Mouse (Mus musculus): ENCODE results near the gene Krtap5-5.

GRCm38 (mm10) chr7:142190289-142190688 lies 39.5 kb downstream of the Krtap5-5 start, which contains the start of gene Gm10153:
- TF ChIP-seq CTCF (IDR thresholded peaks at IDR 0.05; ENCODE audit: borderline replicate concordance, control insufficient read depth, extremely low read depth, insufficient read depth, low read length, poor library complexity) = no peak
- TF ChIP-seq POLR2A (IDR thresholded peaks at IDR 0.05; ENCODE audit: control insufficient read depth, extremely low read depth, insufficient read depth, low read length, poor library complexity) = no peak
